Mouse (Mus musculus) MEL (cell line): ENCODE results near the gene Sgtb. TPM values are rescaled to one million over a fixed set of nuclear protein-coding genes. Genes with fewer than 3 reads are reported as not detected.

Source experiments
- DNase-seq: peaks from one replicate; pipeline ENCODE4 v3.0.0; 2011; ENCODE audit warnings: low read depth, low spot score
- H3K27ac ChIP-seq: 2 replicates; pipeline ENCODE4 v1.5.1; 2012; ENCODE audit warnings: low read depth, mild to moderate bottlenecking, control low read depth, low read length, moderate library complexity; ENCODE audit not compliant: control insufficient read depth
- H3K27me3 ChIP-seq, 2 experiments: fragments of 150-350 bp in 1 of 2; sonication (generic) in 1 of 2; 2 replicates each; pipeline ENCODE4 v1.6.1; 2012; ENCODE audit warnings: low read length in 2 of 2, mild to moderate bottlenecking in 2 of 2, improper control_type of control experiment in 1 of 2, moderate library complexity in 1 of 2; ENCODE audit not compliant: insufficient read depth in 2 of 2, control insufficient read depth in 1 of 2
- H3K36me3 ChIP-seq, 2 experiments: 2 replicates each; pipeline ENCODE4 v1.6.1; 2012 to 2014; ENCODE audit warnings: low read length in 2 of 2, improper control_type of control experiment in 1 of 2, inconsistent platforms in 1 of 2, mild to moderate bottlenecking in 1 of 2; ENCODE audit not compliant: insufficient read depth in 2 of 2, control insufficient read depth in 1 of 2
- H3K4me1 ChIP-seq, 2 experiments: fragments of 150-350 bp in 1 of 2; sonication (generic) in 1 of 2; 2 replicates each; pipeline ENCODE4 v1.6.1; 2012; ENCODE audit warnings: low read length in 2 of 2, improper control_type of control experiment in 1 of 2, mild to moderate bottlenecking in 1 of 2; ENCODE audit not compliant: insufficient read depth in 2 of 2, control insufficient read depth in 1 of 2
- H3K4me3 ChIP-seq, 2 experiments: fragments of 150-350 bp in 1 of 2; sonication (generic) in 1 of 2; 2 replicates each; pipeline ENCODE4 v1.5.1; 2012; ENCODE audit warnings: low read depth in 2 of 2, low read length in 2 of 2, mild to moderate bottlenecking in 2 of 2, moderate library complexity in 2 of 2, control low read depth in 1 of 2, improper control_type of control experiment in 1 of 2; ENCODE audit not compliant: control insufficient read depth in 1 of 2, insufficient read depth in 1 of 2
- H3K79me2 ChIP-seq: 2 replicates; pipeline ENCODE4 v1.6.1; 2012; ENCODE audit warnings: mild to moderate bottlenecking, low read length, moderate library complexity; ENCODE audit not compliant: control insufficient read depth, poor library complexity, insufficient read depth
- H3K9ac ChIP-seq: 2 replicates; pipeline ENCODE4 v1.6.1; 2012; ENCODE audit warnings: low read depth, mild to moderate bottlenecking, control low read depth, low read length, moderate library complexity; ENCODE audit not compliant: control insufficient read depth, poor library complexity, severe bottlenecking
- H3K9me3 ChIP-seq: fragments of 150-350 bp; sonication (generic); replicated peaks from 2 replicates; pipeline ENCODE4 v1.6.1; 2012; ENCODE audit warnings: mild to moderate bottlenecking, low read length, improper control_type of control experiment, moderate library complexity; ENCODE audit not compliant: insufficient read depth
- CHD2 ChIP-seq: IDR thresholded peaks from 2 replicates; pipeline ENCODE4 v1.6.1; 2011; ENCODE audit warnings: low read length, improper control_type of control experiment
- CTCF ChIP-seq, 3 experiments: IDR thresholded peaks in 2 of 3; conservative IDR thresholded peaks in 1 of 3; 2 replicates each; pipeline ENCODE4 v1.5.1; 2011 to 2012; ENCODE audit warnings: low read length in 3 of 3, low read depth in 2 of 3, mild to moderate bottlenecking in 2 of 3, improper control_type of control experiment in 1 of 3, inconsistent platforms in 1 of 3, mixed read lengths in 1 of 3, moderate library complexity in 1 of 3; ENCODE audit not compliant: control insufficient read depth in 1 of 3, insufficient read depth in 1 of 3, poor library complexity in 1 of 3, severe bottlenecking in 1 of 3
- E2F4 ChIP-seq: IDR thresholded peaks from 2 replicates; pipeline ENCODE4 v1.6.1; 2011; ENCODE audit warnings: low read depth, low read length, improper control_type of control experiment, borderline replicate concordance
- ELF1 ChIP-seq: IDR thresholded peaks from 2 replicates; pipeline ENCODE4 v1.6.1; 2014; ENCODE audit warnings: low read depth, mild to moderate bottlenecking, inconsistent platforms, low read length, improper control_type of control experiment, moderate library complexity
- HCFC1 ChIP-seq: IDR thresholded peaks from 2 replicates; pipeline ENCODE4 v1.6.1; 2012; ENCODE audit warnings: low read depth, mild to moderate bottlenecking, inconsistent platforms, low read length, improper control_type of control experiment, moderate library complexity
- JUND ChIP-seq: IDR thresholded peaks from 2 replicates; pipeline ENCODE4 v1.6.1; 2011; ENCODE audit warnings: low read depth, mild to moderate bottlenecking, improper control_type of control experiment, low read length
- MAFK ChIP-seq: IDR thresholded peaks from 2 replicates; pipeline ENCODE4 v1.6.1; 2011; ENCODE audit warnings: low read depth, mild to moderate bottlenecking, low read length, improper control_type of control experiment, borderline replicate concordance
- MAZ ChIP-seq: IDR thresholded peaks from 2 replicates; pipeline ENCODE4 v1.6.1; 2012; ENCODE audit warnings: low read depth, mild to moderate bottlenecking, inconsistent platforms, low read length, improper control_type of control experiment
- MXI1 ChIP-seq: IDR thresholded peaks from 2 replicates; pipeline ENCODE4 v1.6.1; 2011; ENCODE audit warnings: mild to moderate bottlenecking, low read depth, low read length, improper control_type of control experiment
- MYB ChIP-seq: IDR thresholded peaks from 2 replicates; pipeline ENCODE4 v1.6.1; 2011; ENCODE audit warnings: mild to moderate bottlenecking, low read depth, low read length, improper control_type of control experiment
- POLR2A ChIP-seq, 2 experiments: IDR thresholded peaks; 2 replicates each; pipeline ENCODE4 v1.6.1; 2011 to 2012; ENCODE audit warnings: low read length in 2 of 2, mild to moderate bottlenecking in 2 of 2, control low read depth in 1 of 2, improper control_type of control experiment in 1 of 2, low read depth in 1 of 2, moderate library complexity in 1 of 2; ENCODE audit not compliant: control insufficient read depth in 1 of 2, insufficient read depth in 1 of 2, poor library complexity in 1 of 2
- POLR2AphosphoS5 ChIP-seq: IDR thresholded peaks from 2 replicates; pipeline ENCODE4 v1.6.1; 2012; ENCODE audit warnings: low read depth, borderline replicate concordance, mild to moderate bottlenecking, inconsistent platforms, low read length, moderate library complexity, mixed read lengths
- RAD21 ChIP-seq: IDR thresholded peaks from 2 replicates; pipeline ENCODE4 v1.6.1; 2011; ENCODE audit warnings: mild to moderate bottlenecking, low read depth, low read length, improper control_type of control experiment
- RCOR1 ChIP-seq: IDR thresholded peaks from 2 replicates; pipeline ENCODE4 v1.6.1; 2012; ENCODE audit warnings: low read depth, mild to moderate bottlenecking, inconsistent platforms, low read length, improper control_type of control experiment
- SIN3A ChIP-seq: IDR thresholded peaks from 2 replicates; pipeline ENCODE4 v1.6.1; 2012; ENCODE audit warnings: low read length, improper control_type of control experiment, inconsistent platforms
- TBP ChIP-seq: IDR thresholded peaks from 2 replicates; pipeline ENCODE4 v1.8.0; 2011; ENCODE audit warnings: low read depth, low read length, improper control_type of control experiment
- ZC3H11A ChIP-seq: IDR thresholded peaks from 2 replicates; pipeline ENCODE4 v1.6.1; 2012; ENCODE audit warnings: low read depth, mild to moderate bottlenecking, inconsistent platforms, low read length, improper control_type of control experiment
- ZMIZ1 ChIP-seq: IDR thresholded peaks from 2 replicates; pipeline ENCODE4 v1.6.1; 2012; ENCODE audit warnings: low read depth, mild to moderate bottlenecking, inconsistent platforms, low read length, improper control_type of control experiment, moderate library complexity
- ZNF384 ChIP-seq: IDR thresholded peaks from 2 replicates; pipeline ENCODE4 v1.6.1; 2012; ENCODE audit warnings: low read depth, mild to moderate bottlenecking, inconsistent platforms, low read length, improper control_type of control experiment
- polyA plus RNA-seq, 2 experiments: library from polyadenylated mRNA; stranded (reverse) in 1 of 2; unstranded in 1 of 2; fragments of >175 nt in 1 of 2; fragments of >200 nt in 1 of 2; gene quantifications; 2 replicates each; pipeline versions ENCODE4 v1.2.1 to v1.2.4; 2012; ENCODE audit warnings: low replicate concordance in 2 of 2, low read depth in 1 of 2; ENCODE audit not compliant: insufficient read length in 2 of 2, insufficient read depth in 1 of 2, missing spikeins in 1 of 2
- total RNA-seq: library from RNA; depleted of rRNA; stranded (reverse); fragments of 300-350 nt; gene quantifications from 2 replicates; pipeline ENCODE4 v1.2.3, GENCODE M21; 2012

Sgtb gene
- total and polyA plus RNA-seq, 3 experiments = 0.11 TPM; not detected in 2

- Histone ChIP-seq H3K79me2 (peaks cover 5% of the 10 kb centered on the region; the same call in 1 of the 2 replicates), H3K9ac (no peak overlapping the region), H3K27me3 (peaks cover 3 to 5% of the 10 kb centered on the region in 2 experiments; a peak in 3 of 4 replicates), H3K4me1 (peaks cover 0 to 9% of the 10 kb centered on the region in 2 experiments; a peak in 1 of 4 replicates), H3K36me3 (peaks cover 0 to 2% of the 10 kb centered on the region in 2 experiments; a peak in 1 of 4 replicates), H3K9me3 (no peaks in the 10 kb centered on the region), H3K4me3 (peak overlapping the region in 1 of 2 experiments; percentile 73; a peak in 1 of 4 replicates), H3K27ac (no peak overlapping the region)
- TF ChIP-seq SIN3A = no peak
- TF ChIP-seq RCOR1 = no peak
- no peak for TF ChIP-seq POLR2AphosphoS5
- no peak for TF ChIP-seq E2F4
- no peak for TF ChIP-seq POLR2A (IDR thresholded peaks at IDR 0.05; ENCODE audit: control insufficient read depth in 1 of 2, insufficient read depth in 1 of 2, low read depth in 1 of 2, low read length in 2 of 2, poor library complexity in 1 of 2)
- TF ChIP-seq RAD21 = no peak
- TF ChIP-seq ZNF384 = no peak
- no peak for TF ChIP-seq MAZ
- TF ChIP-seq ZMIZ1 = no peak
- no peak for TF ChIP-seq ELF1
- TF ChIP-seq ZC3H11A = no peak
- no peak for TF ChIP-seq MYB
- no peak for TF ChIP-seq HCFC1
- no peak for TF ChIP-seq MXI1
- TF ChIP-seq CTCF (IDR thresholded peaks at IDR 0.05 in 2 of 3, conservative IDR thresholded peaks at IDR 0.05 in 1 of 3; ENCODE audit: control insufficient read depth in 1 of 3, insufficient read depth in 1 of 3, low read depth in 2 of 3, low read length in 3 of 3, poor library complexity in 1 of 3, severe bottlenecking in 1 of 3) = no peak
- TF ChIP-seq JUND = no peak
- TF ChIP-seq CHD2 = no peak
- TF ChIP-seq TBP = no peak
- no peak for DNase-seq
These were observed 985 bp downstream of the Sgtb start for GRCm38 (mm10) chr13:104110526-104110925.

GRCm38 (mm10) chr13:104112266-104112900 lies 2.8 kb downstream of the Sgtb start:
- Histone ChIP-seq H3K9me3 (no peaks in the 10 kb centered on the region), H3K4me1 (peaks cover 0 to 9% of the 10 kb centered on the region in 2 experiments; a peak in 1 of 4 replicates), H3K27me3 (peaks cover 3 to 5% of the 10 kb centered on the region in 2 experiments; a peak in 3 of 4 replicates), H3K4me3 (no peak overlapping the region), H3K79me2 (peaks cover 5% of the 10 kb centered on the region; the same call in 1 of the 2 replicates), H3K36me3 (peaks cover 0 to 2% of the 10 kb centered on the region in 2 experiments; a peak in 1 of 4 replicates), H3K27ac (no peak overlapping the region)
- DNase-seq = no peak
- TF ChIP-seq MXI1 (no peak), MAFK (no peak)
- TF ChIP-seq, all 39 proteins: peak for 0
- no peak overlapping the region for H3K9ac ChIP-seq
